In the genomic region with DNA sequence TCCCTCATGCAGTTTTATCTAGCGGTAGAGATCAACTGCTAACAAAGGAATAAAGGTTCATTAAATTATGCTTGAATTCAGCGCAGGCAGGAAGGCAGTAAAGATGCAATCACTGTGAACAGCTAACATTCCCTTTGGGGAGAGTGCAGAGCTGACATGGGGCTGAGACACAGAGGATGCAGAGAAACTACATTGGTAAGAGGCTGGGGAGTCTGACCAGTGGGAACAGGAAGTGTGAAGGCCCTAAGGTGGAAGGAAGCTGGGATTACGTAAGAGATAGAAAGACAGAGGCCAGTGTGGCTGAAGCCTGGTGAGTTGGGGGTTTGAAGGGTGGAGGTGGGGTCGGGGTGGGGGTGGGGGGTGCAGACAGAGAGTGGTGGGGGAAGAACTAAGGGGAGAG, we compare ENCODE assay signal across 11 mouse cellular contexts. TPM values are rescaled to one million over a fixed set of nuclear protein-coding genes. Genes with fewer than 3 reads are reported as not detected.
DNase-seq lines count a peak whose midpoint lies in the region; ATAC-seq lines count a peak whose summit lies in the region.
"Had no signal": no experiment of that assay in that cellular context is flagged by ENCODE, and none has a peak within 500 bp of the region (broad histone marks: within the 10 kb centered on the region; RNA-seq: fewer than 3 reads in every experiment).

No protein-coding gene starts in this region.

- DNase-seq in adrenal gland, postnatal 14 days: peak; percentile 8
- no peak for DNase-seq in adrenal gland, postnatal 36 days
- DNase-seq in kidney, adult 18-20 months: no peak
- peak; percentile 71 for DNase-seq in 416B (ENCODE audit: low read depth)
- DNase-seq in ovary, postnatal 10 days (ENCODE audit: low spot score): no peak
- DNase-seq in natural killer cell, adult 2 months (ENCODE audit: low spot score in 2 of 2): no peak
- DNase-seq: cerebellum, postnatal 36 days; midbrain, embryonic 14.5 days; thymus, adult 2 months had no signal

- H3K79me2 ChIP-seq in macrophage (ENCODE audit: inconsistent target): no peaks in the 10 kb centered on the region

- no peaks in the 10 kb centered on the region for H3K36me3 ChIP-seq in kidney, embryonic 14.5 days (ENCODE audit: control insufficient read depth, insufficient read depth, low read length)
- H3K36me3 ChIP-seq in macrophage (ENCODE audit: inconsistent target): no peaks in the 10 kb centered on the region

- H3K4me3 ChIP-seq in kidney, embryonic 14.5 days (ENCODE audit: low read length): no peak overlapping the region
- no peak overlapping the region for H3K4me3 ChIP-seq in macrophage (ENCODE audit: inconsistent target)

- no peaks in the 10 kb centered on the region for H3K4me1 ChIP-seq in kidney, embryonic 14.5 days (ENCODE audit: control insufficient read depth, insufficient read depth, low read length)

- H3K27ac ChIP-seq in kidney, embryonic 14.5 days (ENCODE audit: low read depth, low read length): 0 out of 2 replicates have a peak overlapping the region, but pooled peaks have one; percentile 6
- H3K27ac ChIP-seq in macrophage: 0 out of 2 replicates have a peak overlapping the region, but pooled peaks have one; percentile 7

- no peak overlapping the region for H3K9ac ChIP-seq in kidney, embryonic 14.5 days (ENCODE audit: low read depth, low read length)

- H3K9me3 ChIP-seq in kidney, embryonic 14.5 days (ENCODE audit: control insufficient read depth, low read length): no peaks in the 10 kb centered on the region

- H3K4me2 ChIP-seq in kidney, embryonic 14.5 days (replicated peaks; ENCODE audit: low read depth, low read length): no peak overlapping the region

- WGBS in kidney, embryonic 14.5 days: 56% methylated on average over 4 of the region's 4 CpGs
- 32% methylated on average over 4 of the region's 4 CpGs for WGBS in macrophage (ENCODE audit: missing documents)

- H3K27me3 ChIP-seq in kidney, embryonic 14.5 days (ENCODE audit: control insufficient read depth, insufficient read depth, low read length): no peaks in the 10 kb centered on the region

- ATAC-seq in kidney, embryonic 14.5 days (ENCODE audit: low FRiP score, low TSS enrichment): peak; percentile 32; the same call in 1 of the 2 replicates

RNA-seq across cellular contexts. Expression of gene Slc25a33, which starts 16.5 kb away (rescaled TPM):
- 30.6 and 36.6 TPM in 2 replicates for total RNA-seq in adrenal gland, postnatal 14 days (2021)
- total RNA-seq in adrenal gland, postnatal 36 days (2021): 10 to 100 TPM; 18.3 to 31.6 TPM
- polyA plus RNA-seq in kidney, embryonic 14.5 days (2014; fragmentation: Nextera tagmentation; extraction: Ambion mirVana): 15.5 and 19.3 TPM in 2 replicates
- total RNA-seq in macrophage (2018; cell fraction: chromatin; rRNA removed): 10 to 100 TPM in 1 of 26 experiments, 1 to 10 TPM in 23, under 1 TPM in 2; 0.46 to 25.3 (median 2.5) TPM
- total RNA-seq in macrophage (2018; cell fraction: cytosol; rRNA removed): 1 to 10 TPM; 3.2 to 8.9 (median 4.8) TPM
- total RNA-seq in macrophage (2018; cell fraction: nucleus; rRNA removed): 10 to 100 TPM in 4 of 26 experiments, 1 to 10 TPM in 22; 1.1 to 15.7 (median 5.1) TPM
- polyA plus RNA-seq in macrophage (2018): 1.5 to 5.8 TPM (median 4.0 TPM) in 3 replicates

RNA-seq across cellular contexts. Expression of gene Tmem201, which starts 52.7 kb away (rescaled TPM):
- 32.1 and 36.3 TPM in 2 replicates for total RNA-seq in adrenal gland, postnatal 14 days (2021)
- total RNA-seq in adrenal gland, postnatal 36 days (2021): 10 to 100 TPM; 29.7 to 31.6 TPM
- 28.3 and 29.1 TPM in 2 replicates for polyA plus RNA-seq in kidney, embryonic 14.5 days (2014; fragmentation: Nextera tagmentation; extraction: Ambion mirVana)
- total RNA-seq in macrophage (2018; cell fraction: chromatin; rRNA removed): 10 to 100 TPM in 3 of 26 experiments, 1 to 10 TPM in 21, under 1 TPM in 2; 0.71 to 13.4 (median 4.4) TPM
- total RNA-seq in macrophage (2018; cell fraction: cytosol; rRNA removed): 1 to 10 TPM; 1.8 to 5.4 (median 3.4) TPM
- 10 to 100 TPM in 2 of 26 experiments, 1 to 10 TPM in 23, under 1 TPM in 1; 0.65 to 23.3 (median 2.8) TPM for total RNA-seq in macrophage (2018; cell fraction: nucleus; rRNA removed)
- polyA plus RNA-seq in macrophage (2018): 2.6 to 9.5 TPM (median 3.0 TPM) in 3 replicates

Comparison
In these comparisons a context has a peak if more than half of its experiments do, and no peak if none do; other contexts are left out.
1. DNase-seq: peak in adrenal gland, postnatal 14 days (single experiment) and 416B (single experiment); none in adrenal gland, postnatal 36 days (0 of 2), kidney, adult 18-20 months (single experiment), ovary, postnatal 10 days (single experiment) and natural killer cell, adult 2 months (0 of 2).